Mouse (Mus musculus): Measurements from ENCODE around the gene Cdh13. TPM values are rescaled to one million over a fixed set of nuclear protein-coding genes. Genes with fewer than 3 reads are reported as not detected.
A peak's percentile ranks its signal among the peaks of the same experiment; 100 is the strongest.

Cdh13 gene
- polyA plus RNA-seq, 1 experiment = not detected

GRCm38 (mm10) chr8:118433553-118434180 is 150.1 kb downstream of the Cdh13 start:
- Histone ChIP-seq H3K27me3 (replicated peaks) (no peaks in the 10 kb centered on the region), H3K9me3 (peaks cover 80% of the 10 kb centered on the region), H3K36me3 (replicated peaks; ENCODE audit: low read length) (no peaks in the 10 kb centered on the region), H3K4me3 (replicated peaks) (peak overlapping the region; percentile 74), H3K4me1 (no peaks in the 10 kb centered on the region)
- no peak for TF ChIP-seq GATA1 (IDR thresholded peaks at IDR 0.05; ENCODE audit: borderline replicate concordance, low read length)

- Histone ChIP-seq H3K4me3 (replicated peaks) (no peak overlapping the region), H3K9me3 (peaks cover 82% of the 10 kb centered on the region)
- TF ChIP-seq GATA1 (IDR thresholded peaks at IDR 0.05; ENCODE audit: borderline replicate concordance, low read length) = no peak
- no peak for TF ChIP-seq FLI1 (IDR thresholded peaks at IDR 0.05; ENCODE audit: low read length)
Measured at GRCm38 (mm10) chr8:118436751-118437150, 153.2 kb downstream of the Cdh13 start.

DNA sequence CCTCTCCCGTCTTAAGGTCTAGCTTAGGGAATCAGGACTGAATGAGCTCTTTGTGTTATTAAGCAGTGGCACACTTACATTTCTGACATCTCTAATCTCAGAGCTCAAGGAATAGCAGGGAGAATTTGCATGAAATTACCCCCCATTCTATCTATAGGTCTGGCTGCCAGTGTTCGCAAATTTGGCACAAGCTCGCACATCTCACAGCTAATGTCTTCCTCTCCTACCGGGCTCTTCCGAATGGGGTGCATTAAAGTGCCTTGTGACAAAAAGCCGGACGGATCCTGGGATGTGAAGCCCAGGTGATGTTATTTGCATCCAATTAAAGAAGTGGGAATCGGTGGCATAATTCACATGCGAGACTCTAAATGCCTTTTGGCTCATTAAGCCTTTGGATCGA is 153.6 kb downstream of the Cdh13 start:
- H3K4me1 ChIP-seq = no peaks in the 10 kb centered on the region
- TF ChIP-seq FLI1 (IDR thresholded peaks at IDR 0.05; ENCODE audit: low read length) (no peak), GATA1 (IDR thresholded peaks at IDR 0.05; ENCODE audit: borderline replicate concordance, low read length) (no peak)
- H3K4me3 ChIP-seq (replicated peaks) = no peak overlapping the region
- H3K9me3 ChIP-seq = peaks cover 82% of the 10 kb centered on the region
- no peaks in the 10 kb centered on the region for H3K27me3 ChIP-seq (replicated peaks)
- no peaks in the 10 kb centered on the region for H3K36me3 ChIP-seq (replicated peaks; ENCODE audit: low read length)

More at GRCm38 (mm10) chr8:118436751-118437150, 153.2 kb downstream of the Cdh13 start:
- Histone ChIP-seq H3K36me3 (replicated peaks; ENCODE audit: low read length) (no peaks in the 10 kb centered on the region), H3K27me3 (replicated peaks) (no peaks in the 10 kb centered on the region), H3K4me1 (no peaks in the 10 kb centered on the region)

- peaks cover 77% of the 10 kb centered on the region for H3K9me3 ChIP-seq
- TF ChIP-seq GATA1 (IDR thresholded peaks at IDR 0.05; ENCODE audit: borderline replicate concordance, low read length) (no peak), FLI1 (IDR thresholded peaks at IDR 0.05; ENCODE audit: low read length) (no peak)
Measured at GRCm38 (mm10) chr8:118437874-118438273, 154.3 kb downstream of the Cdh13 start.

DNA sequence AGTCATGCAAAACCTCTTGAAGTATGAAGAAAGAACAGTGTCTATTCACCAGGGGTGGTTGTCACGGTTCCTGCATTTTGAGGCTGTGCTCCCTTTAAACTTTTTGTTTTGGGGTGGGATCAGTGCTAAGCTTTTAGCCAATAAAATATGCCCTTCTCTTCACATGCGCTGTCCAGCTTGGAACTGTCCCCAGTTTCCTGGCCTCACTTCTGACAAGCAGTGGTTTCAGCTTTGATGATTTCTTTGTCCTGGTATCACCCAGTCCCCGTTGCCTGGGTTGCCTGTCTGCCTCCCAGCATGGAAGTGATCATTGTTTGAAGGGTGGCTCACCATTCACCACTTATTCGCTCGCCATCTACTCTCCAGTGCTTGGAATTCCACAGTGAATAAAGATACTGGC is 156.3 kb downstream of the Cdh13 start:
- no peaks in the 10 kb centered on the region for H3K27me3 ChIP-seq (replicated peaks)
- no peaks in the 10 kb centered on the region for H3K4me1 ChIP-seq
- no peaks in the 10 kb centered on the region for H3K36me3 ChIP-seq (replicated peaks; ENCODE audit: low read length)
- TF ChIP-seq GATA1 (IDR thresholded peaks at IDR 0.05; ENCODE audit: borderline replicate concordance, low read length) (no peak), FLI1 (IDR thresholded peaks at IDR 0.05; ENCODE audit: low read length) (no peak)
- peaks cover 76% of the 10 kb centered on the region for H3K9me3 ChIP-seq
- no peak overlapping the region for H3K4me3 ChIP-seq (replicated peaks)

More at GRCm38 (mm10) chr8:118437874-118438273, 154.3 kb downstream of the Cdh13 start:
- Histone ChIP-seq H3K36me3 (replicated peaks; ENCODE audit: low read length) (no peaks in the 10 kb centered on the region), H3K4me1 (no peaks in the 10 kb centered on the region), H3K4me3 (replicated peaks) (no peak overlapping the region), H3K27me3 (replicated peaks) (no peaks in the 10 kb centered on the region)

GRCm38 (mm10) chr8:118443361-118443760 is 159.8 kb downstream of the Cdh13 start:
- no peaks in the 10 kb centered on the region for H3K36me3 ChIP-seq (replicated peaks; ENCODE audit: low read length)
- no peak overlapping the region for H3K4me3 ChIP-seq (replicated peaks)
- no peaks in the 10 kb centered on the region for H3K27me3 ChIP-seq (replicated peaks)
- no peaks in the 10 kb centered on the region for H3K4me1 ChIP-seq
- TF ChIP-seq FLI1 (IDR thresholded peaks at IDR 0.05; ENCODE audit: low read length) (no peak), GATA1 (IDR thresholded peaks at IDR 0.05; ENCODE audit: borderline replicate concordance, low read length) (no peak)
- H3K9me3 ChIP-seq = peaks cover 78% of the 10 kb centered on the region

GRCm38 (mm10) chr8:118444651-118445207 is 161.2 kb downstream of the Cdh13 start:
- H3K36me3 ChIP-seq (replicated peaks; ENCODE audit: low read length) = no peaks in the 10 kb centered on the region
- peaks cover 77% of the 10 kb centered on the region for H3K9me3 ChIP-seq
- no peaks in the 10 kb centered on the region for H3K4me1 ChIP-seq
- H3K4me3 ChIP-seq (replicated peaks) = peak overlapping the region; percentile 35
- H3K27me3 ChIP-seq (replicated peaks) = no peaks in the 10 kb centered on the region
- TF ChIP-seq GATA1 (IDR thresholded peaks at IDR 0.05; ENCODE audit: borderline replicate concordance, low read length) (no peak), FLI1 (IDR thresholded peaks at IDR 0.05; ENCODE audit: low read length) (no peak)

- H3K27me3 ChIP-seq (replicated peaks) = no peaks in the 10 kb centered on the region
- H3K4me3 ChIP-seq (replicated peaks) = no peak overlapping the region
- no peaks in the 10 kb centered on the region for H3K36me3 ChIP-seq (replicated peaks; ENCODE audit: low read length)
- no peaks in the 10 kb centered on the region for H3K4me1 ChIP-seq
- TF ChIP-seq FLI1 (IDR thresholded peaks at IDR 0.05; ENCODE audit: low read length) = no peak
- no peak for TF ChIP-seq GATA1 (IDR thresholded peaks at IDR 0.05; ENCODE audit: borderline replicate concordance, low read length)
- H3K9me3 ChIP-seq = peaks cover 80% of the 10 kb centered on the region
Measured at GRCm38 (mm10) chr8:118446516-118446915, 163.0 kb downstream of the Cdh13 start.

DNA sequence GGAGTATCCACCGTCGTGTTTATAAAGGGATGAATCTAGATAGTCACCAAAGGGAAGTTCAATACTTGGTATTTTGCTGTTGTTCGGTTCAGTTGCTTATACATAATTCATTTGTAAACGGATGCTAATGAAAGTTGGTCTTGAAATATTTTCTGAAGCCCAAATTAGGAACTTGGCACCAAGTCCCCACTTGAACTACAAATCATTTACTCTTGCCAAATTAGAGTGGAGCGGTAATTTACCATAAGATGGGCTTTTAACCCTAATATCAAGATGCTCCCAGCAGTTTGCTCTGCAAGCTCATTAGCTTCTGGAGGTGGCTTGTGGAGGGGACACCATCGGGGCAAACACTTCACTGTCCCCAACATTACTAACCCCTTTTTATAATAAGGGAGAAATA is 164.5 kb downstream of the Cdh13 start:
- TF ChIP-seq FLI1 (IDR thresholded peaks at IDR 0.05; ENCODE audit: low read length) (no peak), GATA1 (IDR thresholded peaks at IDR 0.05; ENCODE audit: borderline replicate concordance, low read length) (no peak)
- H3K27me3 ChIP-seq (replicated peaks) = no peaks in the 10 kb centered on the region
- H3K36me3 ChIP-seq (replicated peaks; ENCODE audit: low read length) = no peaks in the 10 kb centered on the region
- no peaks in the 10 kb centered on the region for H3K4me1 ChIP-seq
- H3K9me3 ChIP-seq = peaks cover 88% of the 10 kb centered on the region
- H3K4me3 ChIP-seq (replicated peaks) = no peak overlapping the region

DNA sequence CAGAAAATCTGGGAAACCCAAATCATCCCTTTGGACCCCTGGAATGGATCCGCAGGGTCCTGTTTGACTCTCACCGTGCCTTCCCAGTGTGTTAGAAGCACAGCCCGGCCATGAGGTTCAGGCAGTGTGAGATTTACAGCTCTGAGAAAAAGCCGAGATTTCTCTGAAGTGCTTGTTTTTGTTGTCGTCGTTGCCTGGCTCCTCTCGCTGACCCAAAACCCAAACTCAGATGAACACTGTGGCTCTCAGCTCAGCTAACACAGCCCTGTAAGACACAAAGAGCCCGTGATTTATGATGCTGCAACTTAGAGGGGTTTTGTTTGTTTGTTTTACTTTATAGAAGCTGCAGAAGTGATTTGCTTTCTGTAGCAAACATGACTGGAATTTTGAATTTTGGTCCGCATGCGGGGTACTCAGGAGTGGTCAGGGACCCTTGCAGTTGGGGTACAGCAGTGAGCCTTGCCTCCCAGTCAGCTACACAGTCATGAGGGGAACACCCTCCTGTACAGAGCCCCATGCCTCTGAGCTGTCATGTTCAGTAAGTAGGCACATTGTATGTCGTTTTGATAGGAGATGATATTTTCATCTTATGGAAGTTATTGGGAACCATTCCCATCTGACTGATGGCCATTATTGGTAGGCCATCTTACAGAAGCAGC is 169.0 kb downstream of the Cdh13 start:
- TF ChIP-seq GATA1 (IDR thresholded peaks at IDR 0.05; ENCODE audit: borderline replicate concordance, low read length) (no peak), FLI1 (IDR thresholded peaks at IDR 0.05; ENCODE audit: low read length) (no peak)
- Histone ChIP-seq H3K4me3 (replicated peaks) (peak overlapping the region; percentile 59), H3K27me3 (replicated peaks) (no peaks in the 10 kb centered on the region), H3K36me3 (replicated peaks; ENCODE audit: low read length) (no peaks in the 10 kb centered on the region), H3K9me3 (peaks cover 70% of the 10 kb centered on the region), H3K4me1 (no peaks in the 10 kb centered on the region)

Measured in megakaryocyte, embryonic 14.5 days (primary cell).